Mouse (Mus musculus): ENCODE data around the gene Pwwp2b. TPM values are rescaled to one million over a fixed set of nuclear protein-coding genes. Genes with fewer than 3 reads are reported as not detected.

Gene Pwwp2b
- total RNA-seq (2021), result 1 to 10 TPM; 2.8 to 3.7 TPM
- long read RNA-seq, experiment 1, partial matches to known transcripts, result 1 of 5 reads
- long read RNA-seq, experiment 1, other reads (novel, unspliced or antisense), result 0 of 5 reads
- long read RNA-seq, experiment 2, partial matches to known transcripts, result 0 of 6 reads
- long read RNA-seq, experiment 2, other reads (novel, unspliced or antisense), result 0 of 6 reads

DNA sequence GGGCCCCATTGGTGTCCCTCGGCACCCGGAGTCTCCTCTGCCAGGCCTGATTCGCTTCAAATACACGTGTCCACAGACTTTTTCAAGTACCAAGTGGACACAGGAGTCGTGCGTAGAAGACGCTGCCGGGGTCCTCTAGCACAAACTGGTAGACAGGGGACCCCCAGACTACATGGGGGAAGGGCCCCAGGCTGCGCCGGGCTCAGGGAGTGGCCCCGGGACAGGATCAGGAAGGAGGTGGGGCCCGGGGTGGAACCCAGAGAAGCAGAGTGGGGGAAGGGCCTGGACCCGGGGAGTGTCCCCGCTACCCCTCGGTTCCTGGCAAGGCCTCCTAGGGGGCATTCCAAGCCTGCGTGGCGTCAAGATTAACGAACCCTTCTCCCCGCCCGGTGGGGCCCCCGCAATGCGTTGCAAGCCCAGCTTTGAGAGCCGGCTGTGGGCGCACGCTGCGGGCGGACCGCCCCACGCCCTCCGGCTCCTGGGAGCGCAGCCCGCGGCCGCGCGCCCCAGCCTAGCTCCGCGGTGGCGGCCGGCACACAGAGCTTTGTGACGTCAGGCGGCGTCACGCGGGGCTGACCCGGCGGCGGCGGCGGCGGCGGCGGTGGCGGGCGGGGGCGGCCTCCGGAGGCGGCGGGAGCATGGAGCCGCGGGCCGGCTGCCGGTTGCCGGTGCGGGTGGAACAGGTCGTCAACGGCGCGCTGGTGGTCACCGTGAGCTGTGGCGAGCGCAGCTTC lies at the start of gene Pwwp2b:
Pwwp2b (plus strand) TSS at position 602 of the 734 bp plus-strand sequence.
- peak; percentile 82 for DNase-seq

DNA sequence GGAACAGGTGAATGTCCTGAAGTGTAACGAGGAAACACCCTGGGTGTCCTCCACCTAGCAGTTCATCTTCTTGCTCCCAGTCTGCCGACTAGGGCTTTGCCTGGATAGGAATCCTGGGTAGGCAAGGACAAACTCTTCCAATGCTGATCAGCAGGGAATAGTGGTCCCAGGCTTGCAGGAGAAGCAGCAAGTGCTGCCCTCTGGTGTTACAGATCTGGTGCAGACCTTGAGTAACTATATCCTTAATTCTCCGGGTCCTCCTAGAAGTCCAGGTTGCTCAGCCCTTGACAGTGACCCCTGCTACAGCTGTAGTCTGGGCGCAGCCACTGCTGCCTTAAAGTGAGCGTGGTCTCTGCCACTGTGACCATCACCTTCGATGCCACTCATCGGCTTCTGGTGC lies 48.2 kb upstream of the Pwwp2b start:
- no peak for DNase-seq

DNA sequence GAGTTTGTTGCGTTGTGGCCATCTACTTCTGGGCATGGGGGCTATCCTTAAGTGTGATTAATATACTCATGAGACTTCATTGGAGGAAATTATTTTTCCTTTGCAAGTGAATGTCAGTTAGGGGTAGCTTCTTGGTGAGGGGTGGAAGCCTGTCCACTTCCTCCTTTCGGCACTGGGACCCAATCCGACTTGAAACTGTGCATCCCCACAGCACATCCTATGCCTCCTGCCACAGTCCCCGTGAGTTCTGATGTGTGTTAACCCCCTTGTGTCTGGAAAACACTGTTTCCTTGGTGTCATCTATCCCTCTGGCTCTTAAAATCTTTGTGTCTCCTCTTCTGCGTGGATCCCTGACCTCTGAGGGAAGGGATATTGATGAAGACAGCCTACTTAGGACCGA lies 47.1 kb upstream of the Pwwp2b start:
- DNase-seq, result no peak

DNA sequence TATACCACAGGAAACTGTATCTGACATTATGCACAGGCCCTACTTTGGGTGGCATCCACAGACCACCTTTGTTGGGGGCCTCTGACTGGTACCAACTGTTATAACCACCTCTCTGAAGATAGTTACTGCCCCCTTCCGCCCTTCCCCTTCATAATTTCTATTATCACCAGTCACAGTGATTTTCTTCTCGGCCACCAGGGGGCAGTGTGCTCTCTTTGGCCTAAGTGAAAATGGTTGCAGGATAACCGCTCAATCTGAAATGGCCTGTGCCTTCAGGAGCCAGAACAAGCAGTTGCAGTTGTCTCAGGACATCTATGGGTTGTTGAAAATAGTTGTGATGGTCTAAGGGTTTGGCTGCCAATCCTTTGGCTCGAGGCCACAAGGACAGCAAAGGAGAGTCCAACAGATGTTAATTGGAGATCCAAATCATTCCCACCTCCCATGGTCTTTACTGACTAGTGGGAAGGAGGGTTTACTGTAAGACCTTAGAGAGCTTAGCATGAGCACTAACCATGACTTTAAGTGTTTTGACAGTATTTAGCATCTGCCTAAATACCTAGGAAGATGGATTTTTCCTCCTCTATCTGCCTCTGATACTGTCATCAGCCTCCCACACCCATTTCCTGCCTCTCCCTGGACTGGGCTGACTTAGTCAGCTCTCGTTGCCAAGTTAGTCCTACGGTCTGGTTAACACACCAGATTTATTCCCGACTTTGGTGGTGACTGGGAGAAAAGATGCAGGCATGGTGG lies 40.1 kb upstream of the Pwwp2b start:
- no peak for DNase-seq

DNA sequence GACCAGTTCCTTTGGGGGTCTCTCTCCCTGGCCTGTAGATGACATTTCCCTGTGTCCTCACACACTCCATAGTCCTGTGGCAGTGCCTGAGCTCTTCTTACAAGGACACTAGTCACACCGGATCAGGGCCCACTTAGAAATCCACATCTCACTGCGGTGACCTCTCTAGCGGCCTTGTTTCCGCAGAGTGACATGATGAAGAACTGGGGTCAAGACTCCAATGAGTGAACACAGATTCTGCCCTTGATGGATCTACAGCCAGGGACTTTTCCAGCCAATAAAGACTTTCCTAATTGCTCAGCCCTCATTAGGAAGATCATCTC lies 39.5 kb upstream of the Pwwp2b start:
- no peak for DNase-seq

DNA sequence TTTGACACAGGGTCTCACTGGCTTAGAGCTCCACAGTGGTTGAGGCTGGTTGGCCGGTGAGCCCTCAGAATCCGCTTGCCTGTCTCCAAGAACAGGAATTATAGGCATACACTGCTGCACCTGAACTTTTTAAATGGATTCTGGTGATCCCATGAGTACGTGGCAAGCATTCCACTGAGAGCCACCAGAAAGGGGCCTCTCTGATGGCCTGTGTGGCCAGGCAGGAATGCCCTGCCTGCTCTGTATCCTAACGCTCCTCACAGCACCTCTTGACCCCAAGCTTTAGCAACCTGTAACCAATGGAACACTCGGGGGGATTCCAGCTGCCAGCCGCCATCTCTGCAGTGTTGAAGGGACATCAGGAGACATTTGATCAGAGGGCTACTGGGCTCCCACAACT lies 36.5 kb upstream of the Pwwp2b start:
- DNase-seq, result no peak

DNA sequence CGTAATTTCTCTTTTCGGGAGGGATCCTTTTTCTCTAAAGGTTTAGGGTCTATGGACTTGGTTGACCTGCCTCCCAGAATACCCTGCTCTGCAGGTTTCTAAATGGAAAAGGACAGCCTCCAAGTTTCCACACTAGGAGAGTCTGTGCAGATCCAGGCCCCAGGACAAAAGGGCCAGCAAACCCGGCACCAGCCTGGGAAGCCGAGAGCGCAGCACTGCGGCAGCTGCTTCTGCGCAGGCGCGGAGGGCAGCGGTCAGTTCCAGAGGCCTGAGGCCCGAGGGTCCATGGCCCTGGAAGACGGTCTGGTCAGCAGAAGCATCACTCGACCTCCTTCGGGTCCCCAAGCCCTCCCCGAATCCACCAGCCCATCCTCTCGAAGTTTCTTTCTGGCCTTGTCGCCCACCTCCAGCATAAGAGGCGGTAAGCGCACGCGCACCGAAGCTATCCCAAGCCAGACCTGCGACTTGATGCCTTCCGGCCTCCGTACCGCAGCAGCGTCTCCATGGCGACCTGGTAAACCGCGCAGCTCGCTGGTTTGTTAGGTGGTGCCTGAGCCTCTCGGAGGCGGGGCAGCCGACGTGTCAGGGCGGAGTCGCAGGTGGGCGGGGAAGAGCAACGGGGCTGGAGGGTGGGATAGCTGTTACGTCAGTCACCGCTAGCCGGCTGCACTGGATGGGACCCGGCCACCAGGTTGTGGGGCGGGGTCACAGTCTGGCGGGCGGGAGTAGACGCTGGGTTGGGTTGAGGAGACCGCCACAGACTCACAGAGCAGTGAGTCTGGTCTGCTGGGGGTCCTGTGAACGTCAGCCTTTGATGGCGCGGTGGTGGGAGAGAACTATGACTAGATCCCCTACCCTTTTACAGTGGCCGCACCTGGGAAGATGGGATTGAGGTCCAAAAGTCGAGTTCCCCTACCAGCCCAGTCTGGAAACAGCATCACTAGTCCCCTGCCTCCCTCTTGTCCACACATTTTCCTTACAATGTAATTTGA lies 35.2 kb upstream of the Pwwp2b start, which contains the start of the genes Lrrc27 and Stk32c:
Lrrc27 (plus strand) TSS at position 235 of the 992 bp plus-strand sequence.
Stk32c (minus strand) TSS at position 554 of the 992 bp plus-strand sequence.
- peak; percentile 96 for DNase-seq

DNA sequence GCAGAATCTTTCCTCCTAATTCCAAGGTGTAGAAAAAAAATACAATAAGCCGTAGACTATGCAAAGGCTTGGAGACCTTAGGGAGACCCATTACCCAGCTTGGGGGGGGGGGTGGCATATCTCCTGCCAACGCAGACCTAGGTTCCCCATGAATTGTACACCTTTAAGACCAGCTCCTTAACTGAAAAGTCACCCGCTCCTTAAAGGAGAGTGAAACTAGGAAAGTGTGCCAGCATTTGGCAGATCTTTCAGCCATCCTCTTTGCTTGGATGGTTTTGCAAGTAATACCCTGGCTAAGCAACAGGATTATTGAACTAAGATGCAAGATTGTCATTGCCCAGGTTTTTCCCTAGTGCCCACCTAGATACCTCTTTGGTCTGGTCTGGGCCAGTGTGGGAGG lies 34.5 kb upstream of the Pwwp2b start:
- no peak for DNase-seq

DNA sequence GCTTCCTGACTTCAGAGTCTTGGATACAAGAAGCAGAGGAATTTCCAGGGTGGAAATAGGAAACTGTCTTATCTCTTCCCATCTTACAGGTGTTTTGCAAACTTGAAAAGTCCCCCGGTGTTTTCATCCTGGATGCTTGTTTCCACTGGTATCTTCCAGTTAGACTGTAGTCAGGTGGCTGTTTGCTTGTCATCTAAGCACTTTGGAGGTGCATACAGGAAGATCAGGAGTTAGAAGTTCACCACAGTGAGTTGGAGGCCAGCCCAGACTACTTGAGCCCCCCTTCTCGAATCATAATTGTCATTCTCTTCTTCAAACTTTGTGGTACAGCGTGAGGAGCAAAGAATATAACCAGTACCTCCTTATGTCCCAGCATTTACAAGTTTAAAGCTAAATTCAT lies 34.1 kb upstream of the Pwwp2b start:
- no peak for DNase-seq

DNA sequence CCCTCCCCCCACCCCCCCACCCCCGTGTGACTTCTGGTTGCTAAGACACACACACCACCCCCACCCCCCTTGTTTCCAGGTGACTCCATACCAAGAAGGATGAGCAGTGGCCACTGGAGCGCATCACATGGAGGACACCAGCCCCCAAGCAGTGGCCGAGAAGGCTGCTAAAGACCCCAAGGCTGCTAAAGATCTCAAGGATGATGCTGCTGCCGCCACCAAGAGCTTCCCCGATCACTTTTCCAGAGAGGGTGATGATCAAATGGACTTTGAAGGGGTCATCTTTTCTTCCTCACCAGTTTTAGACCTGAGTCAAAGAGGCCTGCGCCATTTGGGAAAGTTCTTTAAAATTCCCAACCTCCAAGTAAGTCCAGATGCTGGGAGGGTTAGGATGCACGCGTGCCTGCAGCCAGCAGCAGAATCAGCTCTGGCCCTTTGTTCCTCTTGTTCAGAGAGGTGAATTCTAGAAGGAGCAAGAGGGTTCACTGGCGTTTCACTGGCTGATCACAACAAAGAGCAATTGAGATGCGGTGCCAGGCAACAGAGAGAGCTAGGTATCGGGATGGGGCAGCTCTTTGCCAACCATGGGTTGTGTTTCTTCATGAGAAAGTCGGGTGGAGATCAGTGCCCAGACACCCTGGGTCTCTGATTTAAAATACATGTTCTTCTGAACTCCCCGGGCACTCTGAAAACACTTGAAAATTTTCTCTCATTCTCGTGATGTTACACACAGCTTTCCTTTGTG lies 33.5 kb upstream of the Pwwp2b start:
- no peak for DNase-seq

DNA sequence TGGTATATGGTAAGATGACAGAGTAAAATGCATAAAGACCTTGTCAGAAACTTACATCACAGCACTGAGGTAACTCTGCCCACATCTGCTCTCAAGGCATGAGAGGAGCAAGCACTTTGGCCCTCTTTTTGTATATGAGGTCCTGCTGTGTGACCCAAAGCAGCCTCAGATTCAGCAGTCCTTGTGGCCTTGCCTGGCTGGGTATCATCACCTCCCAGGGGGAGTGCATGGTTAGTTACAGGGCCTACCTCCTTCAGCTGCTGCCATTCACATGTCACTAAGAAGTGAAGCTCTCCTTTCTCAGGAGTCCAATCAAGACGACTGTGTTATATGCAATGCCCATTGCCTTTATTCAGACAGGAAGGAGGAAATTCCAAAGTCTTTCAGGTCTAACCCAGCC lies 32.8 kb upstream of the Pwwp2b start:
- no peak for DNase-seq

DNA sequence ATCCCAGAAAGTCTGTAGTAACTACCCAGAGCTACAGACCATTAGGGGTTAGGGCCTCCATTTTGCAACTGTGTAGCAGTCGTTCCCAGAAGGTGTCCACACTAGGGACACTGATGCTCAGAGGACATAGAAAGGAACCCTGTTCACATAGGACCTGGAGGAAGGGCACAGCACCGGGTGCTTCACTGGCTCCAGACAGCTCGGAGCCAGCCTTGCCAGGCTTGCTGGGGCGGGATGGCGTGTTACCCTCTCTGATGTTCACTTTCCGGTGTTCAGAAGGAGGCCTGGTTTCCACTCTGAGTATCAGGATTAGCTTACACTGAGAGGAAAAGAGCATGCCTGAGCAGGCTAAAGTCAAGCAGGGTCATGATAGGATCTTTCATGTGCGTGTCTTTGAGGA lies 32.3 kb upstream of the Pwwp2b start:
- no peak for DNase-seq

DNA sequence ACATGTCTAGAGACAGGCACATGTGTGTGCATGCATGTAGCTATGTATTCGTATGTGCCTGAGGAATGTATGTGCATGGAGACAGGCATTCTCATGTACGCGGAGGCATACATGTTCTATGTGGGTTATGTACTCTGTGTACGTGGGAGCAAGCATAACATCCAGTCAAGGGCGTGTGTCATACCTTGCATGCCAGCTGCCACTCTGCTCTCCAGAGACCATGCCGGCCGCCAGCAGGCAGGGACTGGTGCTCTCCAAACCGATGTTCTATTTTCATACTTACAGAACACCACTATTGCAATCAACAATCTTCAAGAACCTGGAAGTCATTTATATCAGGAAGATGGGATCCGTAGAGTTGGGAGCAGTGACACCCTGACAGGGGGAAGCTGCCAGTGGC lies 31.8 kb upstream of the Pwwp2b start:
- DNase-seq, result no peak

DNA sequence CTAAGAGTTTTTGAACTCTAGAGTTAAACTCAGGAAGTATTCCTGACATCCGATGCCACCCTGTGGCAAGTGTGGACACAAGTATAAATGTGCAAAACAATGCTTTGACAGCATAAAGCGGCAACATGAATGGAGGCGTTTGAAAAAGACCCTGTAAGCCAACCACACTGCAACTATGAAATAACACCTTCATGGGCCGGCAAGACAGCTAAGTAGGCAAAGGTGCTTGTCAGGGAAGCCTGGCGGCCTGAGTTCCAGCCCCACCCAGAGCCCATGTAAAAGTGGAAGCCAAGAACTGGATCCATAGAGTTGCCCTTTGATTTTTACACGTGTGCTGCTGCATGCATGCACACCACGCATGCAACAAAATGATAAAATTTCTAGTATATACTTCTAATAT lies 31.2 kb upstream of the Pwwp2b start:
- DNase-seq, result no peak

DNA sequence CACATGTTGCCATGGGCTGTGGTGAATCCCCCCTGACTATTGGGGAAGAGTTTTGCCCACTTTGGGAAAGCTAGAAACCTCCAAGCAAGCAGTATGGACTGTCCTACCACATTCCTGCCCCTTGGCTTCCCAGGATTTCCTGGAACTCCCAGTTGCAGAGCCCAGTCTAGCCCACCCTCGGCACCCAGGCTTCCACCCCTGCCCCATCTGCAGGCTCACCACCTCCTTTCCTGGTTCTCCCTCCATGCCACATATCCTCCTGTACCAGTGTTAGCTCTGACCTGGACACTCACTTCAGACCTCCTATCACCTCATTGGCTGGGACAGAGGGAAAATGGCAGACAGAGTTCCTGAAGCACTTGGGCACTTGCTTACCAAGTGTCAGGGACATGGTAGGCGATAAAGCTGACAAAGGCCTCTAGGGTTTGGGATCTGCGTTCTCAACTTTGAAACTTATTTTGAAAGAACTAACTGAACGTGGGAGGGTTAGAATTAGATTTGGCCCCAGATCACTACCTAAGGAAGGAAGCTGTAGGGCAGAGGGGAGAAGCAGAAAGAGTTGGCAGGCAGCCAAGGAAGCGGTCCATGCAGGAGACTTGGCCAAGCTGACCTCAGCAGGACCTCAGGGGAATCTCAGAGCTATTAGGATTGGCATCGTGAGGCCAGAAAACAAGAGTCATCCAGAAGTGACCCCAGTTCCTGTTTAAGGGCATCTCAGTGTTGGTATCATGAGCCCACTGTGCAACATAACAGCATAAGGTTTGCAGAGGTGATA lies 29.5 kb upstream of the Pwwp2b start:
- no peak for DNase-seq

DNA sequence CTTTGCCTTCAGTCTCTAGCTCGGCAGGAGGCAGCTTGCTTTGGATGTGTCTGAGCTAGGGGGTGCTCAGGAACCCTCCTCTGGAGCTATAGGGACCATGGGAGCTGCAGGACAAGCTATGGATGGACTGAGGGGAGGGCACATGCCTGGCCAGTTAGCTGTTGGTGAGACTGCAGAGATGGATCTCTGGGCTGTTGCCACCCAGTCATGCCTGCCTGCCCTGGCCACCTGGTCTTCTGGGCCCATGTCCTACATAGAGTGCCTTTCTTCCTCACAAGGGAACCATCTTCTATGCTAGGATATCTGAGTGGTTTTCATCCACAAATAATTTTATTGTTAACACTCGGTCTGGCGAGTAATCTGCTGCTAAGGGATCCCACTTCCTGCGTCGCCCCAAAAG lies 28.8 kb upstream of the Pwwp2b start:
- DNase-seq, result no peak

DNA sequence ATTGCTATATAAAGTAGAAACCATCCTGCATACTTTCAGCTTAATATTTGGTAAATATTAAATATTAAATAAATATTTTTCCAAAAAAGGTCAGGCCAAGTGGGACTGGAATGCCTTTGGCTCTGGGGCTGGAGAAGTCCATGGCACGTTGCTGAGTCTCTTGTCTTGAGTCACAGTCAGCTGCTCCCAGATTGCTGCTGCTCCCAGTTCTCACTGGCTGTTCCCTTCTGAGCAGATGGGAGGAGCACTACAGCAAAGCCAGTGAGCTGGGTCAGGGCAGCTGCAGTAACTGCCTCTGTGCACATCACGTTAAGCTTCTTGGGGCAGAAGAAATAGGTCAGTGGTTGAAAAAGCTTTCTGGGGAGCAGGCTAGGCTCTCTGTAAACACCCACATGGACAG lies 28.0 kb upstream of the Pwwp2b start:
- DNase-seq, result peak; percentile 59

DNA sequence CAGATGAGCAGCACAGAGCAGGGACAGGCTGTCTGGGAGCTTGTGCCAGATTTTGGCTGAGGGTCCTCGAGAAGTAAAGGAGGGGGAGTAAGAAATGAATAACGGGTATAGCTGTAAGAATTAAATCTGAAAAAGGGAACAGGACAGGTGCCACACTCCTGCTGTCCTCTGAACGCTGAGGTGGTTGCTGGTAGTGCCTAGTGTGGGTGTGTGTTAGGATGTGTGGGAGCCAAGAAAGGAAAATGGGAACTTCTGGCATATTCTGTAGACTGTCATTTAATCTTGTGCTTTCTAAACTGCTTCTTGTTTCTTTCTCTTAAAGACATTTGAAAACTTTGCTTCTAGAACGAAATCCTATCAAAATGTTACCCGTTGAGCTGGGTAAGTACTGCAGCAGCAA lies 27.2 kb upstream of the Pwwp2b start:
- no peak for DNase-seq

DNA sequence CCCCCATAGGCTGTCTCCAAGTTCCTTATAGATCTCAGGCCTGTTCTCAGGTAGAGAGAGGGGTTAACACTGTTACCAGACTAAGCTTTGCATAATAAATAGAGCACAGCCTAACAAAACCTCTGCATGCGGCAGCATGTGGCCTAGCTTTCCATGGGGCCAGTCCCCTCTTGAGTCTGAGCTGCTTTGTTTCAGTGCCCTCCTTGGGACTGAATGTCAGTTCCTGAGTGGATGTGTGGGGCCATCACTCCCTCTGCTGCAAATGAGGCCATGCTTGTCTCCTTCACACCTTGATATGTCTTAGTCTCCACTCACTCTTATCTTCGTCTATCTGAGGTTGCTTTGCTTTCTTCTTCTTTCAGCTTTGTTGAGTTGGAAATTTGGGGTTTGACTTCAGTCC lies 26.4 kb upstream of the Pwwp2b start:
- DNase-seq, result no peak

DNA sequence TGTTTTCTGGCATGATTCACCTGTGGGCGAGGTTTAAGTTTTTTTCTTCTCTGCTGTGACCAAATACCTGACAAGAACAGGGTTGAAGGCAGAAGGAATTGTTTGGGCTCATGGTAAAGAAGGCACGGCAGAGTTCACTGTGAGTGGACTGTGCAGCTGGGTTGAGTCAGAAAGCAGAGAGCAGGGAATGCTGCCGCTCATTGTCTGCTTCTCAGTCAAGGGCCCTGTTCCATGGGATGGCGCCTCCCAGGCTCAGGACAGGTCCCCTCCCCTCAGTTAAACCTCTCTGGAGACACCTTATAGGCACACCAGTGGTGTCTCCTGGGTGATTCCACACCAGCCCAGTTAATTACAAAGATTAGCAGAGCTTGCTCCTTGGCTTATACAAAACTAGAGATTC lies 25.9 kb upstream of the Pwwp2b start:
- DNase-seq, result no peak

DNA sequence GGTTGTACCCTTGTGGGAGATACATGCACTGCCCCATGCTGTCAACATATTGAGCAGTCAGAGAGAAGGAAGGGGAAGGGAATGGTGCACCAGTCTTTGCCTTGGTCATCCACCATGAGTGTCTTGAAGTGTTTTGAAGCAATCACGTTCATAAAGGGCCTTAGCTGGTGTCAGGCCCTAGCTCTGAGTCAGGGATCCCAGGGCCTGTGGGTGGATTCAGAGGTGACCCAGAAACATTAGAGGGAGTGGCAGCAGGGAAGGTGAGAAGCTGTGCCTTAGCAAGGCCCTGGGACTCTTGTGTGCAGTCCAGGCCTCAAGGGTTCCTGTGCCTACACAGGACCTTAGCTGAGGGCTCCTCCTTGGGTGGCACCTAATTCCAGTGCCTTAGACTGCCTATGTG lies 24.2 kb upstream of the Pwwp2b start:
- no peak for DNase-seq

Measured in gastrocnemius, postnatal 25 days (tissue).